Mouse (Mus musculus): ENCODE results near the gene Neo1.
"Not testable (repeated sequence)": the region's sequence is repeated elsewhere in the genome, so short reads cannot be mapped to it uniquely, and the experiment has no call there.

Neo1 gene

DNA sequence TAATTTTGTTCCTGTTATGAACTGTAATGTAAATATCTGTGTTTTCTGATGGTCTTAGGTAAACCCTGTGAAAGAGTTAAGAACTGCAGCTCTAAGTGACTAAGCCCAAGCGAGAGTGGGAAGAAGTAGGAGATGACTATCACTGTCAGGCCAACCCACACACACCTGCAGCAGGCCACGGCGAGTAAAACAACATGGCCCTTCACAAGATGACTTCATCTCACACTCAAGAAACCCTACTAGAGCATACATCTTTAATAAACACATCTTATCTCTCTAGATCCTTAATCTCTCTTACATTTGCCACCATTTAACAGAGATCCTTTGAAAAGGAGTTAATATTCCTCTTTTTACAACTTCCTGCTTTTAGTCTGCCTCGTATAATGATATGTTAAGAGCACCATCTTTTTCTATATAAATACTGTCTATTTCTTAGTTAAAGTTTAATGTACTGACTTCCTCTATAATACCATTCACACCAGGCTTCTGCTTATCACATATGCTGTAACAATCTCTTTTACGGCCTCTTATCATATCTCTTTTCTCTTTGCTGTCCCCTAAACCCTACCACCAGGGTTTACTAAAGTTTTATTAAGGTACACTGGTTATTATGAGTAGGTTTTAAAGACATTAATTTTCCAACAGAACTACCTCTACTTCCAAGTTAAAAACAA lies 46.8 kb downstream of the Neo1 start:
- no peak for DNase-seq

- DNase-seq = no peak
Measured at GRCm38 (mm10) chr9:58979034-58979433, 57.2 kb downstream of the Neo1 start.

- DNase-seq = not testable (repeated sequence)
Measured at GRCm38 (mm10) chr9:58971154-58971553, 65.1 kb downstream of the Neo1 start.

GRCm38 (mm10) chr9:58967371-58967770 lies 68.9 kb downstream of the Neo1 start:
- DNase-seq = no peak

DNA sequence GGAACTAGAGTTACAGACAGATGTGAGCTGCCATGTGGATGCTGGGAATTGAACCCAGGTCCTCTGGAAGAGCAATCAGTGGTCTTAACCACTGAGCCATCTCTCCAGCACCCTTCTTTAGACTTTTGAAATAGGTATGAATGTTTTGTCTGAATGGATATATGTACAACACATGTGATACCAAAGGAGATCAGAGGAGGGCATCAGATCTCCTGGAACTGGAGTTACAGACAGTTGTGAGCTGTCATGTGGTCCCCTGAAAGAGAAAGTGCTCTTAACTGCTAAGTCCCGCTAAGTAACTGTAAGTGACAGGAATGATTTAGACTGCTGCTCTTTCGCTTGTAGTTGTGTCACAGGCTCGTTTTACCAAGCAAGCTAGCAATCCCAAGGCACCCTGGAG lies 80.7 kb downstream of the Neo1 start:
- DNase-seq = no peak

DNA sequence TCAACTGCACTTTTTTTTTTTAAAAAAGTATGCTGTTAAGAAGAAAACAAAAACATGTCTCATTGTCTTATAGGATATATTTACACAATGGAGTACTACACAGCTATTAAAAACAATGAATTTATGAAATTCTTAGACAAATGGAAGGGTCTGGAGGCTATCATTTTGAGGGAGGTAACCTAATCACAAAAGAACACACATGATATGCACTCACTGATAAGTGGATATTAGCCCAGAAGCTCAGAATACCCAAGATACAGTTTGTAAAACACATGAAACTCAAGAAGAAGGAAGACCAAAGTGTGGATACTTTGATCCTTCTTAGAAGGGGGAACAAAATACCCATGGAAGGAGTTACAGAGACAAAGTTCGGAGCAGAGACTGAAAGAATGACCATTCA lies 90.3 kb downstream of the Neo1 start:
- DNase-seq = not testable (repeated sequence)

DNA sequence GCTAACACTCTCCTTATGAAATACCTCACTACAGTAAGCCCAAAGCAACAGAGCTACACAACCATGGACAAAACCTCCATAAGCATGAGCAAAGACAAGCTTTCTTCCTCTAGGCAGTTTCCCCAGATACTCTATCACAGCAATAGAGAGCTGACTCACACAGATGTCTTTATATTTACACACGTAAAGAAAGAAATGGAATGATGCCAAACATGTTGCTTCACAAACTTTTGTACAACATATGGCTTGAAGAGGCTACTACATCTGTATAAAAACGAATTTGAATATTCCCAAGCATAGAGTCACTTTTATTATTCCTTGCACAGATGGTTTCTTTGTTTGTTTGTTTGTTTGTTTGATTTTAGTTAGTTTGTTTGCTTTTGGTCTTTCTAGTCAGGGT lies 101.5 kb downstream of the Neo1 start:
- no peak for DNase-seq

DNA sequence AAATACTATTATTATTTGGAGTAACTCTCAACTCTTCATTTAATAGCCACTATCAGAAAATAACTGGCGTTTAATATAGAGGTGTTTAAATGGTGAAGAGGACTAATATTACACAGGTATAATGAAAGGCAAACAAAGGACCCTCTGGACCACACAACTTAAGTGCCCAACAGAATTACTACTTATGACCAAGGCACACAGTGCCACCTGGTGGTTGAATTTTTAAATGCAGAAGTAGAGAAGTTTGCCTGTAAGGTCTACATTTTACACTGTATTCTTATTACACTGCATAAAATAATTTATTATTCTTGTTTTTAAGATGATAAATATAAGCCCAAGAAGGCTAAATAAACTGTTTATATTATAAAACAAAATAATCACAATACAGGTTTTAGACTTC lies 108.1 kb downstream of the Neo1 start:
- peak; percentile 78 for DNase-seq

DNA sequence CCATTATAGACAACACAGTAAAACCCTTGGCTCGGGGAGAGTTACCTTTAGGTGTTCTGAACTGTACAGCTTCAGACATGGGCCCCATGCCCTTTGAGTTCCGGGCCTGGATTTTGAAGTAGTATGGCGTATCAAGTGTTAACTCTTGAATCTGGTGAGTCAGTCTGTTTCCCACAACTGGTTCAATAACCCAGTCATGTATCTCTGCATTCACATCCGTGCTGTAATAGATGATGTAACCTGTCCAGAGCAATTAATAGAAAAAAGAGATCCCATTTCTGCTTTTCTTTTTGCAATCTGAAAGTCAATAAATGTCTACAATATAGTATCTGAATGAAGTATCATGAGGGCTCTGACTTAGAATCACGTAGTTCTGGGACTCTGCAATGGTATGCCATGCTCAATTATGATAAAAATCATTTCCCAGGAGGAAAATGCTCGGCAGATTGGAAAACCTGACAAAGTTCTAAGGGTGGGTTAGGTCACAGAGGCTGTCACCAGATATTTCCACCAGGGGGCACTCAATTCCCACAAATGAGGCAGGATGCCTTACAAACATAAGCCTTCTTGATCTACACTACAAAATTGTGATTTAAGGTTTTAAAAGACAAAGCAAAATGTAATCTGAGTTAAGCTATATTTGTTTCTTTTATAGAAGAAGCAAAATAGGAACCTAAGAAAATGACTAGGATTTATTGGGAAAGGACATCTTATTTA lies 133.2 kb downstream of the Neo1 start:
- peak; percentile 76 for DNase-seq

GRCm38 (mm10) chr9:58899602-58900001 lies 136.6 kb downstream of the Neo1 start:
- no peak for DNase-seq

GRCm38 (mm10) chr9:58891840-58892640 lies 144.2 kb downstream of the Neo1 start:
- DNase-seq = no peak

GRCm38 (mm10) chr9:58890893-58891292 lies 145.3 kb downstream of the Neo1 start:
- no peak for DNase-seq

DNA sequence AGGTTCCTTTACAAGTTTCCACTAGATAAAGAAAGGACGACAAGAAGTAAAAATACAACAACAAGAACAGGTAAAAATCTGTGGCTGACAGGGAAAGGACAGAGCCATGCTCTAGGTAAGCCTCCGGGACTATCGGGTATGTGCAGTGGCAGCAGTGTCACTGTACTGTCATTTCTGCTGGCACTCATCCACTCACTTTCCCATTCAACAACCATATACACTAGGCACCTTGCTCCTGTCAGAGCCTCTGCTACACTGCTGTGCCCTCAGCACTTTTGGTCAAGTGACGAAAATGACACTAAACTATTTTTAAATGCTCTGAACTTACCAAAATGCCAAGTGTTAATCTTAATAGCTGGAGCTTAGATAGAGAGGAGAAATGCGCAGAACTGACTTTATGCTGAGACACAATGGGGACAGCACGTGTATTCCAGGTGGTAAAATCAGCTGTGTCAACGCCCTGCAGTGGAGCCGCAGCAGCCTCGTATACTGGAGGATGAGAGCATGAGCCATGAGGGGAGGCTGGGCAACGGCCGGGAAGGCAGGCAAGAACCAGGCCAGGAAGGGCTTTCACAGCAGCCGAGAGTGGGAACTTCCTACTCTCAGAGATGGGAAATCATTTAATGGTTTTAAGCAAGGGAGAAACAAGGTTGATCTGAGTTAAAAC lies 146.3 kb downstream of the Neo1 start:
- no peak for DNase-seq

DNA sequence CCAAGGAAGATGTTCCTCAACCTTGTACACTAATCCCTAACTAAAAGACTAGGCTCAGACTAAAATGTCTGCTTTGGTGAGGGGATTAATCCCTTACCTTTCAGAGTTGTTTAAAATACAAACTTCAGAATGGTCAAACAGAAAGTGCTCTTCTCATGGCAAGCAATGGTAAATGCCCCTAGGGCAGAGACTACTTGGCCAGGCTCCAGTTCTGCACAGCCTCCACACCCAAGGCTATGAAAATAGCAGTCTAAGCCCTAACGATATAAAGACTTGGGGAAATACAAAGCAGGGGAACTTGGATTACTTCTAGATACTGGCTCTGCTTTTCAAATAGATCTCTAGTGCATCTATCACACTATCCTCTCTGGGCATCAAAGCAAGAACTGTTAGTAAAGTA lies 153.6 kb downstream of the Neo1 start:
- DNase-seq = no peak

DNA sequence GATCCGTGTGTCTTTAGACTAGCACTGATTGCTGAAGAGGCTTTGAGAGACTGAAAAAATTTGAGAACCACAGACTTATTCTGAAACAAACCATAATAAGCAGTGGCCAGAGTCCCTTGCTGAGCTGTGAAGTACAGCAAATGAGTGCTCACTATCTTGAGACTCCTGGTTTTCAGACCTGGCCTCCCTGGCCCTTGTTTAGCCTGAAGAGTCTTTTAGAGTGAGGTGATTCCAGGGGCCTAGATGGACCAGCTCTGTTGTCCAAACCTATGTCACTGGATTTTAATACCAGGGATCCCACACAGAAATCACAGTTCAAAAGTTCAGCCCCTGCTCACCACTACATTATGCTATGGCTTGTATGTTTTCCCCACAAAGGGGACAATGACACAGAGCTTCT lies 156.4 kb downstream of the Neo1 start:
- DNase-seq = no peak

GRCm38 (mm10) chr9:58876946-58877625 lies 159.2 kb downstream of the Neo1 start:
- no peak for DNase-seq

GRCm38 (mm10) chr9:58875439-58875838 lies 160.8 kb downstream of the Neo1 start:
- DNase-seq = no peak

- no peak for DNase-seq
Measured at GRCm38 (mm10) chr9:58874354-58874753, 161.9 kb downstream of the Neo1 start.

DNA sequence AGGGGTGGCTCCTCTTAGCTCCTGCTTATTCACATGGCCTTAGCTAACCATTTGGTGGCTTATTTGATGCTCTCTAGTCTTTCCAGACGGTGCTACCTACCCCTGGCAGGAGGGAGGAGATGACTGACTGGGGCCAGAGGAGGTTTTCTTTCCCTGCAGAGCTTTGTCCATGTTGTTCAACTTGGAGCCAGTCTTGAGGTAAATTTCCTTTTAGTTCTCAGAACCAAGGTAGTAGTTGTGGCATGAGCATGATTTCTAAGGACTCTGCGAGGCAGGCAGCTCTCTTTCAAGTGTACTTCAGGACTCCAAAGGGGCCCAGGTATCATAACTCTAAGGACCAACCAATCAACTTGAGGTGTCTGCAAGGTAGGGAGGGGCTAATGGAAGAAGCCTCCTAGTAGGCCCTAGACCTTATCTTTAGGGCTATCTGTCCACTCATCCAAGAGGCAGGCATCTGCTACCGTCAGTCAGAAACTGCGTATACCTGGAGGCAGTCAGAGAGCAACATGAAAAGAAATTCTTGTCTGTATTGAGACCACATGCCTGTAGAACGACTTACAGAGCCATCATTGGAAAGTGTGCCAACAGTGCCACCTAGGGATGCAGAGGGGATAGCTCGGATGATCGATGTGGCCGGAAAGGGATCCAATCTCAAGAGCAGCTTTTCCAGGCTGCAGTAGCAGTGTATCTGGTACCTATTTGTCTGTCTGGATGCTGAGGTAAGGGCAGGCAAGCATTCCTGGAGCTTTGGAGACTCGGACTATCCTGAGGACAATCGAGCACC lies 162.5 kb downstream of the Neo1 start:
- peak; percentile 79 for DNase-seq

DNA sequence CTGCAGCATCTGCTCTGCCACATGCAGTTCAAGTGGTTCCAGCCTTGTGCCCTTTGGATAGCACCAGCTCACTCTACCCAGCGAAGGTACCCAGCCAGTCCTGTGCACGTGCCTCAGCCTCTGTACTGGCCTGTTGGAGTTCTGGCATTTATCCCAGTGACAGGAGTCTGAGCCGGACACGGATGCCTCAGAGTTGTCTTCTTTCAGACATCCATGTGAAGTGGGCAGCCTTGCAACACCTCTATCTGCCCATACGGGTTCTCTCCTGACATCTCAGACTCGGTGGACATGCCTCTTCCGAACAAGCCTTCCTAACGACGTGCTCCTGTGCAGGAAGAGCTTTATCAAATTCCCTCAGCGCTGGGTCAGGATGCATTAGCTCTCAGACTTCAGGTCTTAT lies 165.1 kb downstream of the Neo1 start:
- no peak for DNase-seq

GRCm38 (mm10) chr9:58863826-58864225 lies 172.4 kb downstream of the Neo1 start:
- no peak for DNase-seq
